Mouse (Mus musculus): ENCODE results near the gene Smoc2. TPM values are rescaled to one million over a fixed set of nuclear protein-coding genes. Genes with fewer than 3 reads are reported as not detected.

The Smoc2 gene
- polyA plus RNA-seq, 1 experiment from 2014 or later, result 52.3 TPM

GRCm38 (mm10) chr17:14302356-14302755 is 23.1 kb downstream of the Smoc2 start:
- Histone ChIP-seq H3K4me1 (ENCODE audit: control insufficient read depth in 2 of 2, insufficient read depth in 2 of 2, low read length in 2 of 2) (no peaks in the 10 kb centered on the region), H3K4me2 (ENCODE audit: low read length) (no peak overlapping the region), H3K4me3 (ENCODE audit: control insufficient read depth in 1 of 2, insufficient read depth in 1 of 2, low read depth in 1 of 2, low read length in 2 of 2) (no peak overlapping the region), H3K9ac (ENCODE audit: low read length) (no peak overlapping the region), H3K36me3 (ENCODE audit: control insufficient read depth, insufficient read depth, low read length) (no peaks in the 10 kb centered on the region), H3K9me3 (ENCODE audit: control insufficient read depth, low read length) (peaks cover 6% of the 10 kb centered on the region), H3K27me3 (ENCODE audit: control insufficient read depth, insufficient read depth, low read length) (no peaks in the 10 kb centered on the region), H3K27ac (replicated peaks in 1 of 2; ENCODE audit: control insufficient read depth in 1 of 2, insufficient read depth in 1 of 2, low read depth in 2 of 2, low read length in 2 of 2) (no peak overlapping the region)
- 57% methylated on average over 6 of the region's 6 CpGs for WGBS
- ATAC-seq (ENCODE audit: insufficient number of reproducible peaks, insufficient read depth, low FRiP score, low read depth), result no peak

- Histone ChIP-seq H3K4me3 (ENCODE audit: control insufficient read depth in 1 of 2, insufficient read depth in 1 of 2, low read depth in 1 of 2, low read length in 2 of 2) (no peak overlapping the region), H3K9ac (ENCODE audit: low read length) (no peak overlapping the region), H3K4me1 (ENCODE audit: control insufficient read depth in 2 of 2, insufficient read depth in 2 of 2, low read length in 2 of 2) (no peaks in the 10 kb centered on the region), H3K27me3 (ENCODE audit: control insufficient read depth, insufficient read depth, low read length) (peaks cover 4% of the 10 kb centered on the region; the same call in 1 of the 2 replicates), H3K9me3 (ENCODE audit: control insufficient read depth, low read length) (peaks cover 6% of the 10 kb centered on the region), H3K27ac (replicated peaks in 1 of 2; ENCODE audit: control insufficient read depth in 1 of 2, insufficient read depth in 1 of 2, low read depth in 2 of 2, low read length in 2 of 2) (no peak overlapping the region), H3K36me3 (ENCODE audit: control insufficient read depth, insufficient read depth, low read length) (no peaks in the 10 kb centered on the region), H3K4me2 (ENCODE audit: low read length) (no peak overlapping the region)
- ATAC-seq (ENCODE audit: insufficient number of reproducible peaks, insufficient read depth, low FRiP score, low read depth), result no peak
- WGBS, result 94% methylated on average over 6 of the region's 6 CpGs
Measured at GRCm38 (mm10) chr17:14303722-14304121, 24.4 kb downstream of the Smoc2 start.

GRCm38 (mm10) chr17:14309884-14310283 is 30.6 kb downstream of the Smoc2 start:
- no peaks in the 10 kb centered on the region for H3K36me3 ChIP-seq (ENCODE audit: control insufficient read depth, insufficient read depth, low read length)
- 61% methylated on average over 3 of the region's 3 CpGs for WGBS
- no peaks in the 10 kb centered on the region for H3K4me1 ChIP-seq (ENCODE audit: control insufficient read depth in 2 of 2, insufficient read depth in 2 of 2, low read length in 2 of 2)
- no peak overlapping the region for H3K9ac ChIP-seq (ENCODE audit: low read length)
- no peak overlapping the region for H3K4me2 ChIP-seq (ENCODE audit: low read length)
- H3K27ac ChIP-seq (replicated peaks in 1 of 2; ENCODE audit: control insufficient read depth in 1 of 2, insufficient read depth in 1 of 2, low read depth in 2 of 2, low read length in 2 of 2), result no peak overlapping the region
- peaks cover 4% of the 10 kb centered on the region; the same call in 1 of the 2 replicates for H3K27me3 ChIP-seq (ENCODE audit: control insufficient read depth, insufficient read depth, low read length)
- no peak for ATAC-seq (ENCODE audit: insufficient number of reproducible peaks, insufficient read depth, low FRiP score, low read depth)
- H3K4me3 ChIP-seq (ENCODE audit: control insufficient read depth in 1 of 2, insufficient read depth in 1 of 2, low read depth in 1 of 2, low read length in 2 of 2), result no peak overlapping the region
- no peaks in the 10 kb centered on the region for H3K9me3 ChIP-seq (ENCODE audit: control insufficient read depth, low read length)

GRCm38 (mm10) chr17:14312440-14312839 is 33.1 kb downstream of the Smoc2 start:
- 68% methylated on average over 6 of the region's 6 CpGs for WGBS
- H3K4me2 ChIP-seq (ENCODE audit: low read length), result no peak overlapping the region
- H3K9me3 ChIP-seq (ENCODE audit: control insufficient read depth, low read length), result no peaks in the 10 kb centered on the region

GRCm38 (mm10) chr17:14314308-14314707 is 35.0 kb downstream of the Smoc2 start:
- H3K9ac ChIP-seq (ENCODE audit: low read length), result no peak overlapping the region
- no peak overlapping the region for H3K4me3 ChIP-seq (ENCODE audit: control insufficient read depth in 1 of 2, insufficient read depth in 1 of 2, low read depth in 1 of 2, low read length in 2 of 2)
- no peak overlapping the region for H3K4me2 ChIP-seq (ENCODE audit: low read length)
- peaks cover 4% of the 10 kb centered on the region; the same call in 1 of the 2 replicates for H3K27me3 ChIP-seq (ENCODE audit: control insufficient read depth, insufficient read depth, low read length)
- peaks cover 2 to 7% of the 10 kb centered on the region in 2 experiments; a peak in 2 of 4 replicates for H3K4me1 ChIP-seq (ENCODE audit: control insufficient read depth in 2 of 2, insufficient read depth in 2 of 2, low read length in 2 of 2)
- no peaks in the 10 kb centered on the region for H3K9me3 ChIP-seq (ENCODE audit: control insufficient read depth, low read length)
- 66% methylated on average over 1 of the region's 1 CpGs for WGBS
- ATAC-seq (ENCODE audit: insufficient number of reproducible peaks, insufficient read depth, low FRiP score, low read depth), result no peak
- H3K36me3 ChIP-seq (ENCODE audit: control insufficient read depth, insufficient read depth, low read length), result no peaks in the 10 kb centered on the region
- H3K27ac ChIP-seq (replicated peaks in 1 of 2; ENCODE audit: control insufficient read depth in 1 of 2, insufficient read depth in 1 of 2, low read depth in 2 of 2, low read length in 2 of 2), result no peak overlapping the region

More at GRCm38 (mm10) chr17:14312440-14312839, 33.1 kb downstream of the Smoc2 start:
- Histone ChIP-seq H3K9ac (ENCODE audit: low read length) (no peak overlapping the region), H3K4me3 (ENCODE audit: control insufficient read depth in 1 of 2, insufficient read depth in 1 of 2, low read depth in 1 of 2, low read length in 2 of 2) (no peak overlapping the region), H3K27ac (replicated peaks in 1 of 2; ENCODE audit: control insufficient read depth in 1 of 2, insufficient read depth in 1 of 2, low read depth in 2 of 2, low read length in 2 of 2) (no peak overlapping the region), H3K4me1 (ENCODE audit: control insufficient read depth in 2 of 2, insufficient read depth in 2 of 2, low read length in 2 of 2) (peaks cover 2 to 7% of the 10 kb centered on the region in 2 experiments; a peak in 2 of 4 replicates), H3K27me3 (ENCODE audit: control insufficient read depth, insufficient read depth, low read length) (peaks cover 8% of the 10 kb centered on the region), H3K36me3 (ENCODE audit: control insufficient read depth, insufficient read depth, low read length) (no peaks in the 10 kb centered on the region)
- ATAC-seq (ENCODE audit: insufficient number of reproducible peaks, insufficient read depth, low FRiP score, low read depth), result no peak

GRCm38 (mm10) chr17:14316536-14316935 is 37.2 kb downstream of the Smoc2 start:
- Histone ChIP-seq H3K9ac (ENCODE audit: low read length) (no peak overlapping the region), H3K27me3 (ENCODE audit: control insufficient read depth, insufficient read depth, low read length) (peaks cover 7% of the 10 kb centered on the region; the same call in 1 of the 2 replicates), H3K27ac (replicated peaks in 1 of 2; ENCODE audit: control insufficient read depth in 1 of 2, insufficient read depth in 1 of 2, low read depth in 2 of 2, low read length in 2 of 2) (no peak overlapping the region), H3K4me3 (ENCODE audit: control insufficient read depth in 1 of 2, insufficient read depth in 1 of 2, low read depth in 1 of 2, low read length in 2 of 2) (no peak overlapping the region), H3K4me1 (ENCODE audit: control insufficient read depth in 2 of 2, insufficient read depth in 2 of 2, low read length in 2 of 2) (peaks cover 2 to 7% of the 10 kb centered on the region in 2 experiments; a peak in 2 of 4 replicates), H3K36me3 (ENCODE audit: control insufficient read depth, insufficient read depth, low read length) (no peaks in the 10 kb centered on the region), H3K9me3 (ENCODE audit: control insufficient read depth, low read length) (no peaks in the 10 kb centered on the region), H3K4me2 (ENCODE audit: low read length) (no peak overlapping the region)
- WGBS, result 57% methylated on average over 7 of the region's 7 CpGs
- ATAC-seq (ENCODE audit: insufficient number of reproducible peaks, insufficient read depth, low FRiP score, low read depth), result no peak

- Histone ChIP-seq H3K4me2 (ENCODE audit: low read length) (no peak overlapping the region), H3K9me3 (ENCODE audit: control insufficient read depth, low read length) (no peaks in the 10 kb centered on the region), H3K4me1 (ENCODE audit: control insufficient read depth in 2 of 2, insufficient read depth in 2 of 2, low read length in 2 of 2) (peaks cover 2 to 7% of the 10 kb centered on the region in 2 experiments; a peak in 2 of 4 replicates), H3K27ac (replicated peaks in 1 of 2; ENCODE audit: control insufficient read depth in 1 of 2, insufficient read depth in 1 of 2, low read depth in 2 of 2, low read length in 2 of 2) (no peak overlapping the region), H3K4me3 (ENCODE audit: control insufficient read depth in 1 of 2, insufficient read depth in 1 of 2, low read depth in 1 of 2, low read length in 2 of 2) (no peak overlapping the region), H3K9ac (ENCODE audit: low read length) (no peak overlapping the region), H3K27me3 (ENCODE audit: control insufficient read depth, insufficient read depth, low read length) (peaks cover 7% of the 10 kb centered on the region; the same call in 1 of the 2 replicates), H3K36me3 (ENCODE audit: control insufficient read depth, insufficient read depth, low read length) (no peaks in the 10 kb centered on the region)
- 18% methylated on average over 4 of the region's 4 CpGs for WGBS
- no peak for ATAC-seq (ENCODE audit: insufficient number of reproducible peaks, insufficient read depth, low FRiP score, low read depth)
Measured at GRCm38 (mm10) chr17:14317439-14317838, 38.1 kb downstream of the Smoc2 start.

- no peak for ATAC-seq (ENCODE audit: insufficient number of reproducible peaks, insufficient read depth, low FRiP score, low read depth)
- H3K27me3 ChIP-seq (ENCODE audit: control insufficient read depth, insufficient read depth, low read length), result peaks cover 15% of the 10 kb centered on the region; the same call in 1 of the 2 replicates
Measured at GRCm38 (mm10) chr17:14326156-14326555, 46.9 kb downstream of the Smoc2 start.

More at GRCm38 (mm10) chr17:14326156-14326555, 46.9 kb downstream of the Smoc2 start:
- Histone ChIP-seq H3K9me3 (ENCODE audit: control insufficient read depth, low read length) (no peaks in the 10 kb centered on the region), H3K27ac (replicated peaks in 1 of 2; ENCODE audit: control insufficient read depth in 1 of 2, insufficient read depth in 1 of 2, low read depth in 2 of 2, low read length in 2 of 2) (no peak overlapping the region), H3K4me2 (ENCODE audit: low read length) (no peak overlapping the region), H3K9ac (ENCODE audit: low read length) (no peak overlapping the region), H3K4me1 (ENCODE audit: control insufficient read depth in 2 of 2, insufficient read depth in 2 of 2, low read length in 2 of 2) (no peaks in the 10 kb centered on the region), H3K4me3 (ENCODE audit: control insufficient read depth in 1 of 2, insufficient read depth in 1 of 2, low read depth in 1 of 2, low read length in 2 of 2) (no peak overlapping the region), H3K36me3 (ENCODE audit: control insufficient read depth, insufficient read depth, low read length) (no peaks in the 10 kb centered on the region)
- 81% methylated on average over 7 of the region's 7 CpGs for WGBS

Measured in heart, embryonic 14.5 days (tissue).